Mouse (Mus musculus): Measurements from ENCODE around the gene Nfat5. TPM values are rescaled to one million over a fixed set of nuclear protein-coding genes. Genes with fewer than 3 reads are reported as not detected.
A peak's percentile ranks its signal among the peaks of the same experiment; 100 is the strongest.

Gene Nfat5
- polyA plus RNA-seq, 1 experiment from 2014 or later: 8.8 TPM

GRCm38 (mm10) chr8:107278571-107278970, 14.7 kb upstream of the Nfat5 start:
- Histone ChIP-seq H3K9ac (ENCODE audit: low read depth, low read length) (no peak overlapping the region), H3K36me3 (ENCODE audit: control insufficient read depth, insufficient read depth, low read length) (no peaks in the 10 kb centered on the region), H3K4me3 (ENCODE audit: low read depth, low read length) (no peak overlapping the region), H3K9me3 (replicated peaks; ENCODE audit: control insufficient read depth, low read length, poor library complexity, severe bottlenecking) (no peaks in the 10 kb centered on the region), H3K4me2 (ENCODE audit: low read length) (no peak overlapping the region), H3K4me1 (ENCODE audit: control insufficient read depth, insufficient read depth, low read length) (no peaks in the 10 kb centered on the region), H3K27me3 (ENCODE audit: control insufficient read depth, insufficient read depth, low read depth, low read length) (no peaks in the 10 kb centered on the region), H3K27ac (ENCODE audit: low read length) (no peak overlapping the region)
- no peak for ATAC-seq
- 85% methylated on average over 1 of the region's 1 CpGs for WGBS

- Histone ChIP-seq H3K36me3 (ENCODE audit: control insufficient read depth, insufficient read depth, low read length) (no peaks in the 10 kb centered on the region), H3K4me3 (ENCODE audit: low read depth, low read length) (no peak overlapping the region), H3K4me2 (ENCODE audit: low read length) (no peak overlapping the region), H3K27me3 (ENCODE audit: control insufficient read depth, insufficient read depth, low read depth, low read length) (no peaks in the 10 kb centered on the region), H3K4me1 (ENCODE audit: control insufficient read depth, insufficient read depth, low read length) (no peaks in the 10 kb centered on the region), H3K27ac (ENCODE audit: low read length) (no peak overlapping the region), H3K9me3 (replicated peaks; ENCODE audit: control insufficient read depth, low read length, poor library complexity, severe bottlenecking) (no peaks in the 10 kb centered on the region), H3K9ac (ENCODE audit: low read depth, low read length) (no peak overlapping the region)
- ATAC-seq: no peak
- 62% methylated on average over 9 of the region's 9 CpGs for WGBS
Measured at GRCm38 (mm10) chr8:107286686-107287085, 6.6 kb upstream of the Nfat5 start.

GRCm38 (mm10) chr8:107287522-107287921, 5.7 kb upstream of the Nfat5 start:
- H3K4me1 ChIP-seq (ENCODE audit: control insufficient read depth, insufficient read depth, low read length): peaks cover 2% of the 10 kb centered on the region; the same call in 1 of the 2 replicates
- no peak for ATAC-seq

GRCm38 (mm10) chr8:107291171-107291601, 2.1 kb upstream of the Nfat5 start:
- H3K4me1 ChIP-seq (ENCODE audit: control insufficient read depth, insufficient read depth, low read length): peaks cover 13% of the 10 kb centered on the region
- H3K9me3 ChIP-seq (replicated peaks; ENCODE audit: control insufficient read depth, low read length, poor library complexity, severe bottlenecking): no peaks in the 10 kb centered on the region
- no peaks in the 10 kb centered on the region for H3K27me3 ChIP-seq (ENCODE audit: control insufficient read depth, insufficient read depth, low read depth, low read length)
- no peak for ATAC-seq
- H3K36me3 ChIP-seq (ENCODE audit: control insufficient read depth, insufficient read depth, low read length): no peaks in the 10 kb centered on the region
- no peak overlapping the region for H3K9ac ChIP-seq (ENCODE audit: low read depth, low read length)
- no peak overlapping the region for H3K4me3 ChIP-seq (ENCODE audit: low read depth, low read length)
- no peak overlapping the region for H3K4me2 ChIP-seq (ENCODE audit: low read length)
- 89% methylated on average over 4 of the region's 4 CpGs for WGBS
- H3K27ac ChIP-seq (ENCODE audit: low read length): no peak overlapping the region

More at GRCm38 (mm10) chr8:107287522-107287921, 5.7 kb upstream of the Nfat5 start:
- H3K9me3 ChIP-seq (replicated peaks; ENCODE audit: control insufficient read depth, low read length, poor library complexity, severe bottlenecking): no peaks in the 10 kb centered on the region
- H3K27ac ChIP-seq (ENCODE audit: low read length): no peak overlapping the region
- H3K9ac ChIP-seq (ENCODE audit: low read depth, low read length): no peak overlapping the region
- H3K4me3 ChIP-seq (ENCODE audit: low read depth, low read length): no peak overlapping the region
- H3K4me2 ChIP-seq (ENCODE audit: low read length): no peak overlapping the region
- WGBS: 40% methylated on average over 5 of the region's 5 CpGs
- no peaks in the 10 kb centered on the region for H3K36me3 ChIP-seq (ENCODE audit: control insufficient read depth, insufficient read depth, low read length)
- H3K27me3 ChIP-seq (ENCODE audit: control insufficient read depth, insufficient read depth, low read depth, low read length): no peaks in the 10 kb centered on the region

GRCm38 (mm10) chr8:107292119-107292927, 947 bp upstream of the Nfat5 start:
- Histone ChIP-seq H3K27me3 (ENCODE audit: control insufficient read depth, insufficient read depth, low read depth, low read length) (no peaks in the 10 kb centered on the region), H3K27ac (ENCODE audit: low read length) (peak overlapping the region; percentile 97), H3K9me3 (replicated peaks; ENCODE audit: control insufficient read depth, low read length, poor library complexity, severe bottlenecking) (no peaks in the 10 kb centered on the region), H3K36me3 (ENCODE audit: control insufficient read depth, insufficient read depth, low read length) (no peaks in the 10 kb centered on the region), H3K9ac (ENCODE audit: low read depth, low read length) (peak overlapping the region; percentile 77), H3K4me2 (ENCODE audit: low read length) (peak overlapping the region; percentile 60), H3K4me1 (ENCODE audit: control insufficient read depth, insufficient read depth, low read length) (peaks cover 16% of the 10 kb centered on the region), H3K4me3 (ENCODE audit: low read depth, low read length) (peak overlapping the region; percentile 98)
- peak; percentile 44; the same call in 1 of the 2 replicates for ATAC-seq
- WGBS: 61% methylated on average over 18 of the region's 18 CpGs

GRCm38 (mm10) chr8:107293641-107294628, 665 bp downstream of the Nfat5 start:
- Histone ChIP-seq H3K27ac (ENCODE audit: low read length) (peak overlapping the region; percentile 97), H3K27me3 (ENCODE audit: control insufficient read depth, insufficient read depth, low read depth, low read length) (no peaks in the 10 kb centered on the region), H3K36me3 (ENCODE audit: control insufficient read depth, insufficient read depth, low read length) (no peaks in the 10 kb centered on the region), H3K4me1 (ENCODE audit: control insufficient read depth, insufficient read depth, low read length) (peaks cover 16% of the 10 kb centered on the region), H3K9me3 (replicated peaks; ENCODE audit: control insufficient read depth, low read length, poor library complexity, severe bottlenecking) (no peaks in the 10 kb centered on the region), H3K4me3 (ENCODE audit: low read depth, low read length) (peak overlapping the region; percentile 98), H3K4me2 (ENCODE audit: low read length) (peak overlapping the region; percentile 71), H3K9ac (ENCODE audit: low read depth, low read length) (peak overlapping the region; percentile 90)
- peak; percentile 62 for ATAC-seq
- under 1% methylated on average over 61 of the region's 98 CpGs for WGBS

- H3K4me1 ChIP-seq (ENCODE audit: control insufficient read depth, insufficient read depth, low read length): peaks cover 16% of the 10 kb centered on the region
- H3K4me3 ChIP-seq (ENCODE audit: low read depth, low read length): no peak overlapping the region
- H3K36me3 ChIP-seq (ENCODE audit: control insufficient read depth, insufficient read depth, low read length): no peaks in the 10 kb centered on the region
- H3K4me2 ChIP-seq (ENCODE audit: low read length): no peak overlapping the region
- no peak overlapping the region for H3K9ac ChIP-seq (ENCODE audit: low read depth, low read length)
- no peaks in the 10 kb centered on the region for H3K9me3 ChIP-seq (replicated peaks; ENCODE audit: control insufficient read depth, low read length, poor library complexity, severe bottlenecking)
- WGBS: 64% methylated on average over 1 of the region's 1 CpGs
- no peaks in the 10 kb centered on the region for H3K27me3 ChIP-seq (ENCODE audit: control insufficient read depth, insufficient read depth, low read depth, low read length)
- ATAC-seq: no peak
- no peak overlapping the region for H3K27ac ChIP-seq (ENCODE audit: low read length)
Measured at GRCm38 (mm10) chr8:107295450-107295849, 2.2 kb downstream of the Nfat5 start.

- ATAC-seq: no peak
Measured at GRCm38 (mm10) chr8:107311876-107312275, 18.6 kb downstream of the Nfat5 start.

More at GRCm38 (mm10) chr8:107311876-107312275, 18.6 kb downstream of the Nfat5 start:
- H3K9ac ChIP-seq (ENCODE audit: low read depth, low read length): no peak overlapping the region
- no peaks in the 10 kb centered on the region for H3K9me3 ChIP-seq (replicated peaks; ENCODE audit: control insufficient read depth, low read length, poor library complexity, severe bottlenecking)
- H3K4me2 ChIP-seq (ENCODE audit: low read length): no peak overlapping the region
- H3K27ac ChIP-seq (ENCODE audit: low read length): no peak overlapping the region
- no peaks in the 10 kb centered on the region for H3K27me3 ChIP-seq (ENCODE audit: control insufficient read depth, insufficient read depth, low read depth, low read length)
- H3K36me3 ChIP-seq (ENCODE audit: control insufficient read depth, insufficient read depth, low read length): no peaks in the 10 kb centered on the region
- no peaks in the 10 kb centered on the region for H3K4me1 ChIP-seq (ENCODE audit: control insufficient read depth, insufficient read depth, low read length)
- no peak overlapping the region for H3K4me3 ChIP-seq (ENCODE audit: low read depth, low read length)
